Mouse (Mus musculus) subcutaneous adipose tissue, adult 2 months (tissue): ENCODE data around the gene Tmem150b. TPM values are rescaled to one million over a fixed set of nuclear protein-coding genes. Genes with fewer than 3 reads are reported as not detected.

Experiments
- polyA plus RNA-seq: library from polyadenylated mRNA; depleted of rRNA; stranded (reverse); fragments of >200 nt; gene quantifications from 2 replicates; pipeline ENCODE4 v1.2.3, GENCODE M21; 2012; ENCODE audit warnings: low replicate concordance; rRNA removed

Gene Tmem150b
- polyA plus RNA-seq: 1.5 and 1.7 TPM in 2 replicates

DNA sequence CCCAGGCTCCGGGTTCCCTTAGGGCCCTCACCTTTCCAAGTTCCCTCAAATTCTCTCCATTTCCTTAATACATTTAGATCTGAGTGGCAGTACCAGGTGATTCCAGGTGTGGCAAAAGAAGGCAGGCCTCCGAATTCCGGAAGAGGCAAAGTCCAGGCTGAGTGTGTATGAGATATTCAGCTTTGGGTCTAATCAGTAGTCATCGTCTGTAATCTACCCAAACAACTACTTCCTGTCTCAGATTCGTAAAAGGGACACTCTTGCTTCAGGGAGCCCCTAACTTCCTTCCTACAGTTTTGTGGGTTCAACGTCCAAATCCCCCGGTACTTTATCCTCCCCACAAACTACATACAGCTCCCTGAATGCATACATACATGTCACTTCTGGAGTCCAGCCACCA is at the start of gene Tmem150b:
Tmem150b (minus strand) TSS at position 81 of the 400 bp plus-strand sequence.

GRCm38 (mm10) chr7:4771202-4771601 is 46.2 kb upstream of the Tmem150b start, which contains the start of gene Fam71e2:
Gene Fam71e2 (minus strand): TSS chr7:4771302.

GRCm38 (mm10) chr7:4752821-4753570 is 27.9 kb upstream of the Tmem150b start, which contains the start of gene Cox6b2:
Gene Cox6b2 (minus strand): TSS chr7:4753094.

GRCm38 (mm10) chr7:4739544-4740275 is 14.7 kb upstream of the Tmem150b start, which contains the start of gene Kmt5c:
Gene Kmt5c (plus strand): TSS chr7:4740115.

GRCm38 (mm10) chr7:4690387-4690786 is 34.7 kb downstream of the Tmem150b start, which contains the start of gene Brsk1:
Gene Brsk1 (plus strand): TSS chr7:4690604.

GRCm38 (mm10) chr7:4684632-4685417 is 40.2 kb downstream of the Tmem150b start, which contains the start of gene Hspbp1:
Gene Hspbp1 (minus strand): TSS chr7:4685068.

GRCm38 (mm10) chr7:4658912-4659551 is 66.0 kb downstream of the Tmem150b start, which contains the start of gene Ppp6r1:
Gene Ppp6r1 (minus strand): TSS chr7:4659019.

Other genes starting within 250 kb of the Tmem150b start
- gene Ppp1r12c, start 223.6 kb downstream of the Tmem150b start, polyA plus RNA-seq: 64.3 and 145 TPM in 2 replicates
- 0.43 and 3.1 TPM in 2 replicates for gene Tnnt1, start 208.9 kb downstream of the Tmem150b start, polyA plus RNA-seq
- gene Tnni3, start 201.0 kb downstream of the Tmem150b start, polyA plus RNA-seq: 2.8 and 4.5 TPM in 2 replicates
- gene Dnaaf3, start 192.8 kb downstream of the Tmem150b start, polyA plus RNA-seq: 3.1 and 6.7 TPM in 2 replicates
- 0.30 and 0.50 TPM in 2 replicates for gene Syt5, start 177.7 kb downstream of the Tmem150b start, polyA plus RNA-seq
- gene Ptprh, start 121.2 kb downstream of the Tmem150b start, polyA plus RNA-seq: 0.59 TPM in 1 of 2 replicates, not detected in the other
- 9.6 and 15.2 TPM in 2 replicates for gene Tmem86b, start 93.8 kb downstream of the Tmem150b start, polyA plus RNA-seq
- gene Ppp6r1, start 66.2 kb downstream of the Tmem150b start, polyA plus RNA-seq: 77.9 and 140 TPM in 2 replicates
- gene Hspbp1, start 40.2 kb downstream of the Tmem150b start, polyA plus RNA-seq: 36.3 and 51.8 TPM in 2 replicates
- 2.8 and 14.9 TPM in 2 replicates for gene Brsk1, start 34.6 kb downstream of the Tmem150b start, polyA plus RNA-seq
- 69.5 and 121 TPM in 2 replicates for gene Kmt5c, start 14.9 kb upstream of the Tmem150b start, polyA plus RNA-seq
- 20.8 and 97.5 TPM in 2 replicates for gene Cox6b2, start 27.8 kb upstream of the Tmem150b start, polyA plus RNA-seq
- gene Fam71e2, start 46.1 kb upstream of the Tmem150b start, polyA plus RNA-seq: not detected in 2 replicates
- gene Il11, start 57.6 kb upstream of the Tmem150b start, polyA plus RNA-seq: 0.11 and 0.45 TPM in 2 replicates
- not detected in 2 replicates for gene Tmem190, start 57.7 kb upstream of the Tmem150b start, polyA plus RNA-seq
- 13.9 and 33.7 TPM in 2 replicates for gene Tmem238, start 64.4 kb upstream of the Tmem150b start, polyA plus RNA-seq
- 303 and 400 TPM in 2 replicates for gene Rpl28, start 67.6 kb upstream of the Tmem150b start, polyA plus RNA-seq
- gene Ube2s, start 87.3 kb upstream of the Tmem150b start, polyA plus RNA-seq: 249 and 346 TPM in 2 replicates
- gene Shisa7, start 119.4 kb upstream of the Tmem150b start, polyA plus RNA-seq: 0.04 and 0.87 TPM in 2 replicates
- gene Isoc2b, start 145.0 kb upstream of the Tmem150b start, polyA plus RNA-seq: 22.3 and 43.4 TPM in 2 replicates
- 43.3 and 99.8 TPM in 2 replicates for gene Isoc2a, start 151.9 kb upstream of the Tmem150b start, polyA plus RNA-seq
- gene Gm36210, start 181.3 kb upstream of the Tmem150b start, polyA plus RNA-seq: 0.09 and 0.67 TPM in 2 replicates
- gene Zfp628, start 190.0 kb upstream of the Tmem150b start, polyA plus RNA-seq: 8.7 and 16.0 TPM in 2 replicates
- gene Nat14, start 196.8 kb upstream of the Tmem150b start, polyA plus RNA-seq: 3.0 and 16.9 TPM in 2 replicates
- 17.4 and 38.7 TPM in 2 replicates for gene Ssc5d, start 200.5 kb upstream of the Tmem150b start, polyA plus RNA-seq
- gene Sbk2, start 239.2 kb upstream of the Tmem150b start, polyA plus RNA-seq: 0.63 and 0.77 TPM in 2 replicates
- gene Sbk3, start 245.9 kb upstream of the Tmem150b start, polyA plus RNA-seq: 0.08 and 0.10 TPM in 2 replicates